Mouse (Mus musculus): ENCODE data around the gene Pou6f1. TPM values are rescaled to one million over a fixed set of nuclear protein-coding genes. Genes with fewer than 3 reads are reported as not detected.
"Not testable (repeated sequence)": the region's sequence is repeated elsewhere in the genome, so short reads cannot be mapped to it uniquely, and the experiment has no call there.

Pou6f1 gene
- polyA plus RNA-seq, 1 experiment from 2014 or later = 3.9 TPM

GRCm38 (mm10) chr15:100557705-100558433 lies 41.9 kb downstream of the Pou6f1 start:
- ATAC-seq (ENCODE audit: insufficient number of reproducible peaks, low FRiP score, low TSS enrichment, low read depth) (no peak), DNase-seq (ENCODE audit: low spot score) (no peak)
- WGBS = 80% methylated on average over 5 of the region's 5 CpGs
- Histone ChIP-seq H3K27ac (replicated peaks; ENCODE audit: low read depth, low read length) (no peak overlapping the region), H3K9ac (ENCODE audit: low read length) (no peak overlapping the region), H3K4me1 (ENCODE audit: control insufficient read depth, insufficient read depth, low read length) (no peaks in the 10 kb centered on the region), H3K9me3 (ENCODE audit: control insufficient read depth, low read length) (no peaks in the 10 kb centered on the region), H3K4me2 (ENCODE audit: low read depth, severe bottlenecking) (no peak overlapping the region), H3K4me3 (ENCODE audit: low read depth, low read length) (no peak overlapping the region), H3K27me3 (ENCODE audit: control insufficient read depth, insufficient read depth, low read length) (no peaks in the 10 kb centered on the region), H3K36me3 (ENCODE audit: control insufficient read depth, insufficient read depth, low read length) (no peaks in the 10 kb centered on the region)

DNA sequence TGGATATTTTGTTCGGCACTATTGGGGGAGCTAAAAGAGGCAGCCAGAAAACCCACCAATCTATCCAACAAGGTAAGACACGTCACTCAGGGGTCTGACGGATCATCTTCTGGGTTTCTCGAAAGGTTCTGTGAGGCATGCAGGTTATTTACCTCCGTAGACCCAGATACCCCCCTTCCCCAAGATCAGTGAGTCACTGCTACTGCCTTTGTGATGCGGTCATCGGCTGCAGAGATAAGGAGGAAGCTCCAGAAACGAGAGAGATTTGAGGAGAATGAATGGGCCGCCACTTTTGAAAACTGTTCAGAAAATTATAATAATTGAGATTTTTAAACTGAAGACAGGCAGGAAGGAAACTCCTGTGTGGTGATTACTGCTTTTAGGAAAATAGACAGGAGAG lies 43.4 kb downstream of the Pou6f1 start:
- Histone ChIP-seq H3K9ac (ENCODE audit: low read length) (no peak overlapping the region), H3K27ac (replicated peaks; ENCODE audit: low read depth, low read length) (no peak overlapping the region), H3K4me3 (ENCODE audit: low read depth, low read length) (no peak overlapping the region), H3K36me3 (ENCODE audit: control insufficient read depth, insufficient read depth, low read length) (no peaks in the 10 kb centered on the region), H3K9me3 (ENCODE audit: control insufficient read depth, low read length) (no peaks in the 10 kb centered on the region), H3K4me2 (ENCODE audit: low read depth, severe bottlenecking) (no peak overlapping the region), H3K27me3 (ENCODE audit: control insufficient read depth, insufficient read depth, low read length) (no peaks in the 10 kb centered on the region), H3K4me1 (ENCODE audit: control insufficient read depth, insufficient read depth, low read length) (no peaks in the 10 kb centered on the region; the same call in 1 of the 2 replicates)
- ATAC-seq (ENCODE audit: insufficient number of reproducible peaks, low FRiP score, low TSS enrichment, low read depth) = no peak
- no peak for DNase-seq (ENCODE audit: low spot score)
- 89% methylated on average over 9 of the region's 9 CpGs for WGBS

GRCm38 (mm10) chr15:100555965-100556364 lies 43.8 kb downstream of the Pou6f1 start:
- H3K9me3 ChIP-seq (ENCODE audit: control insufficient read depth, low read length) = no peaks in the 10 kb centered on the region
- H3K4me1 ChIP-seq (ENCODE audit: control insufficient read depth, insufficient read depth, low read length) = no peaks in the 10 kb centered on the region; the same call in 1 of the 2 replicates
- no peak overlapping the region for H3K9ac ChIP-seq (ENCODE audit: low read length)
- H3K4me3 ChIP-seq (ENCODE audit: low read depth, low read length) = no peak overlapping the region
- H3K27me3 ChIP-seq (ENCODE audit: control insufficient read depth, insufficient read depth, low read length) = no peaks in the 10 kb centered on the region
- no peak for ATAC-seq (ENCODE audit: insufficient number of reproducible peaks, low FRiP score, low TSS enrichment, low read depth)
- H3K4me2 ChIP-seq (ENCODE audit: low read depth, severe bottlenecking) = no peak overlapping the region
- WGBS = 90% methylated on average over 5 of the region's 5 CpGs
- H3K27ac ChIP-seq (replicated peaks; ENCODE audit: low read depth, low read length) = no peak overlapping the region
- no peak for DNase-seq (ENCODE audit: low spot score)
- no peaks in the 10 kb centered on the region for H3K36me3 ChIP-seq (ENCODE audit: control insufficient read depth, insufficient read depth, low read length)

GRCm38 (mm10) chr15:100551326-100552307 lies 48.2 kb downstream of the Pou6f1 start, which contains the start of gene Tfcp2:
TSS of gene Tfcp2 (minus strand) at chr15:100552008.
- WGBS = under 1% methylated on average over 82 of the region's 84 CpGs
- Histone ChIP-seq H3K4me2 (ENCODE audit: low read depth, severe bottlenecking) (peak within 1 kb of the TSS; percentile 83), H3K36me3 (ENCODE audit: control insufficient read depth, insufficient read depth, low read length) (peaks cover 8% of the 10 kb centered on the region), H3K4me3 (ENCODE audit: low read depth, low read length) (peak within 1 kb of the TSS; percentile 79), H3K9me3 (ENCODE audit: control insufficient read depth, low read length) (no peaks in the 10 kb centered on the region), H3K9ac (ENCODE audit: low read length) (peak within 1 kb of the TSS; percentile 85), H3K4me1 (ENCODE audit: control insufficient read depth, insufficient read depth, low read length) (no peaks in the 10 kb centered on the region; the same call in 1 of the 2 replicates), H3K27me3 (ENCODE audit: control insufficient read depth, insufficient read depth, low read length) (no peaks in the 10 kb centered on the region), H3K27ac (replicated peaks; ENCODE audit: low read depth, low read length) (peak within 1 kb of the TSS; percentile 86)
- DNase-seq (ENCODE audit: low spot score) (peak; percentile 97), ATAC-seq (ENCODE audit: insufficient number of reproducible peaks, low FRiP score, low TSS enrichment, low read depth) (peak; percentile 99)

DNA sequence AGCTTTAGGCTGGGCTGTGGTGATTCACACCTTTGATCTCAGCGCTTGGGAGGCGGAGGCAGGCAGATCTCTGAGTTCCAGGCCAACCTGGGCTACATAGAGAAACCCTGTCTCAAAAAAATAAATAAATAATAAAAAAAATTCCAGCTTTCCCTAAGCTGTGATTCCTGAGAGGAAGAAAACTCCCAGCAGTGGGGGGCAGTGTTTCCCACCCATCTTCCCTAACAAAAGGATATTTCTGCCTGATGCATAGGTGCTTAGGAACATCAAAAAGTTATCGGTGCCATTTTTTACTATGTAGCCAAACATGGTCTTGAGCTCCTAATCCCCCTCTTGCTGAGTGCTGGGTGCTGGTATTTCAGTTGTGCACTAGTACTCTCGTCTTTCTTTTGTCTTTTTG lies 49.5 kb downstream of the Pou6f1 start:
- ATAC-seq (ENCODE audit: insufficient number of reproducible peaks, low FRiP score, low TSS enrichment, low read depth) (no peak), DNase-seq (ENCODE audit: low spot score) (no peak)
- 93% methylated on average over 4 of the region's 4 CpGs for WGBS
- Histone ChIP-seq H3K9ac (ENCODE audit: low read length) (no peak overlapping the region), H3K4me2 (ENCODE audit: low read depth, severe bottlenecking) (peak overlapping the region; percentile 83; the same call in 1 of the 2 replicates), H3K4me1 (ENCODE audit: control insufficient read depth, insufficient read depth, low read length) (no peaks in the 10 kb centered on the region; the same call in 1 of the 2 replicates), H3K4me3 (ENCODE audit: low read depth, low read length) (no peak overlapping the region; the same call in 1 of the 2 replicates), H3K9me3 (ENCODE audit: control insufficient read depth, low read length) (no peaks in the 10 kb centered on the region), H3K36me3 (ENCODE audit: control insufficient read depth, insufficient read depth, low read length) (peaks cover 8% of the 10 kb centered on the region), H3K27me3 (ENCODE audit: control insufficient read depth, insufficient read depth, low read length) (no peaks in the 10 kb centered on the region), H3K27ac (replicated peaks; ENCODE audit: low read depth, low read length) (no peak overlapping the region)

DNA sequence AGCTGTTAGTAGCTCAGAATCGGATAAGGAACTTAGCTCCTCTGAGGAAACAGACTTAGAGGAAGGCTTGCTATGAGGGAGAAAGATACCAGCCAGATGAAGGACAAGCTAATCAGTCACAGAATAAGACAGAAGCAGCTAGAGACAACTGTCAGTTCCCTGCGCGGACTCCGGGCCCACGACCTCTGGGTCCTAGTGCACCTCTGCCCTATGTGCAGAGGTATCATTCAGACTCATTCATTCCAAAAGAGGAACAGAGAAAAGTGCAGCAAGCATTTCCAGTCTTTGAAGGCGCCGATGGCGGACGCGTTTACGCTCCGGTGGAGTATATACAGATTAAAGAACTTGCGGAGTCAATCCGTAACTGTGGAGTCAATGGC lies 56.1 kb downstream of the Pou6f1 start:
- not testable (repeated sequence) for H3K36me3 ChIP-seq (ENCODE audit: control insufficient read depth, insufficient read depth, low read length); H3K27me3 ChIP-seq (ENCODE audit: control insufficient read depth, insufficient read depth, low read length); H3K4me3 ChIP-seq (ENCODE audit: low read depth, low read length); H3K4me2 ChIP-seq (ENCODE audit: low read depth, severe bottlenecking); H3K4me1 ChIP-seq (ENCODE audit: control insufficient read depth, insufficient read depth, low read length); H3K9me3 ChIP-seq (ENCODE audit: control insufficient read depth, low read length); DNase-seq (ENCODE audit: low spot score); ATAC-seq (ENCODE audit: insufficient number of reproducible peaks, low FRiP score, low TSS enrichment, low read depth); H3K27ac ChIP-seq (replicated peaks; ENCODE audit: low read depth, low read length); H3K9ac ChIP-seq (ENCODE audit: low read length)
- WGBS = 97% methylated on average over 14 of the region's 14 CpGs

GRCm38 (mm10) chr15:100542876-100543650 lies 56.7 kb downstream of the Pou6f1 start:
- H3K4me3 ChIP-seq (ENCODE audit: low read depth, low read length); H3K4me1 ChIP-seq (ENCODE audit: control insufficient read depth, insufficient read depth, low read length); H3K9me3 ChIP-seq (ENCODE audit: control insufficient read depth, low read length); H3K9ac ChIP-seq (ENCODE audit: low read length); H3K36me3 ChIP-seq (ENCODE audit: control insufficient read depth, insufficient read depth, low read length); H3K27ac ChIP-seq (replicated peaks; ENCODE audit: low read depth, low read length); ATAC-seq (ENCODE audit: insufficient number of reproducible peaks, low FRiP score, low TSS enrichment, low read depth); DNase-seq (ENCODE audit: low spot score); H3K4me2 ChIP-seq (ENCODE audit: low read depth, severe bottlenecking); H3K27me3 ChIP-seq (ENCODE audit: control insufficient read depth, insufficient read depth, low read length): not testable (repeated sequence)
- 97% methylated on average over 25 of the region's 28 CpGs for WGBS

- no peak for ATAC-seq (ENCODE audit: insufficient number of reproducible peaks, low FRiP score, low TSS enrichment, low read depth)
- Histone ChIP-seq H3K36me3 (ENCODE audit: control insufficient read depth, insufficient read depth, low read length) (no peaks in the 10 kb centered on the region; the same call in 1 of the 2 replicates), H3K4me3 (ENCODE audit: low read depth, low read length) (no peak overlapping the region), H3K27ac (replicated peaks; ENCODE audit: low read depth, low read length) (no peak overlapping the region), H3K27me3 (ENCODE audit: control insufficient read depth, insufficient read depth, low read length) (no peaks in the 10 kb centered on the region), H3K9ac (ENCODE audit: low read length) (no peak overlapping the region), H3K4me2 (ENCODE audit: low read depth, severe bottlenecking) (no peak overlapping the region), H3K9me3 (ENCODE audit: control insufficient read depth, low read length) (no peaks in the 10 kb centered on the region), H3K4me1 (ENCODE audit: control insufficient read depth, insufficient read depth, low read length) (no peaks in the 10 kb centered on the region)
- no peak for DNase-seq (ENCODE audit: low spot score)
- 88% methylated on average over 4 of the region's 4 CpGs for WGBS
These were observed 58.4 kb downstream of the Pou6f1 start for GRCm38 (mm10) chr15:100541426-100541825.
